8 mouse cellular contexts compared by ENCODE assay signal in genomic region chr11:58306860-58307308, GRCm38 (mm10). TPM values are rescaled to one million over a fixed set of nuclear protein-coding genes. Genes with fewer than 3 reads are reported as not detected.
DNase-seq lines count a peak whose midpoint lies in the region; ATAC-seq lines count a peak whose summit lies in the region.

Gene Zfp692 (plus strand): TSS chr11:58307069.

- H3K9ac ChIP-seq in heart, embryonic 13.5 days = peak within 1 kb of the TSS; percentile 82
- H3K9ac ChIP-seq in liver, embryonic 13.5 days = peak within 1 kb of the TSS; percentile 92
- peak within 1 kb of the TSS; percentile 82 for H3K9ac ChIP-seq in stomach, embryonic 16.5 days (ENCODE audit: low read length)

- peak within 1 kb of the TSS; percentile 66 for H3K4me3 ChIP-seq in heart, embryonic 13.5 days
- peak within 1 kb of the TSS; percentile 82 for H3K4me3 ChIP-seq in liver, embryonic 13.5 days (replicated peaks)
- peak within 1 kb of the TSS; percentile 62 for H3K4me3 ChIP-seq in stomach, embryonic 16.5 days (replicated peaks; ENCODE audit: low read length)

- H3K36me3 ChIP-seq in heart, embryonic 13.5 days = peaks cover 15% of the 10 kb centered on the region; the same call in 1 of the 2 replicates
- peaks cover 22% of the 10 kb centered on the region for H3K36me3 ChIP-seq in liver, embryonic 13.5 days
- H3K36me3 ChIP-seq in stomach, embryonic 16.5 days (ENCODE audit: control insufficient read depth, insufficient read depth, low read length) = no peaks in the 10 kb centered on the region

- H3K4me1 ChIP-seq in heart, embryonic 13.5 days = peaks cover 16% of the 10 kb centered on the region
- peaks cover 30% of the 10 kb centered on the region for H3K4me1 ChIP-seq in liver, embryonic 13.5 days (replicated peaks)
- peaks cover 8% of the 10 kb centered on the region for H3K4me1 ChIP-seq in stomach, embryonic 16.5 days (ENCODE audit: control insufficient read depth, insufficient read depth, low read length)

- H3K27ac ChIP-seq in heart, embryonic 13.5 days (replicated peaks) = peak within 1 kb of the TSS; percentile 28; the same call in 1 of the 2 replicates
- peak within 1 kb of the TSS; percentile 86 for H3K27ac ChIP-seq in liver, embryonic 13.5 days
- H3K27ac ChIP-seq in stomach, embryonic 16.5 days (ENCODE audit: low read length) = peak within 1 kb of the TSS; percentile 90

- under 1% methylated on average over 34 of the region's 34 CpGs for WGBS in heart, embryonic 13.5 days
- WGBS in liver, embryonic 13.5 days (ENCODE audit: insufficient replicate concordance) = under 1% methylated on average over 34 of the region's 34 CpGs
- under 1% methylated on average over 34 of the region's 34 CpGs for WGBS in stomach, embryonic 16.5 days

- ATAC-seq in erythroid progenitor cell, adult 5-6 weeks (replicated peaks; ENCODE audit: low FRiP score, poor library complexity, severe bottlenecking) = peak; percentile 79
- ATAC-seq in heart, embryonic 13.5 days (ENCODE audit: extremely low read depth, insufficient number of reproducible peaks, low FRiP score, low TSS enrichment) = peak; percentile 52; the same call in 1 of the 2 replicates
- peak; percentile 61 for ATAC-seq in liver, embryonic 13.5 days (ENCODE audit: low read depth)
- peak; percentile 64 for ATAC-seq in stomach, embryonic 16.5 days (ENCODE audit: insufficient read depth, low FRiP score)

- peak within 1 kb of the TSS; percentile 79 for H3K4me2 ChIP-seq in heart, embryonic 13.5 days
- peak within 1 kb of the TSS; percentile 99 for H3K4me2 ChIP-seq in liver, embryonic 13.5 days
- peak within 1 kb of the TSS; percentile 97 for H3K4me2 ChIP-seq in stomach, embryonic 16.5 days (ENCODE audit: low read depth, low read length)

- H3K27me3 ChIP-seq in heart, embryonic 13.5 days (replicated peaks) = no peaks in the 10 kb centered on the region
- no peaks in the 10 kb centered on the region for H3K27me3 ChIP-seq in liver, embryonic 13.5 days
- no peaks in the 10 kb centered on the region for H3K27me3 ChIP-seq in stomach, embryonic 16.5 days (ENCODE audit: control insufficient read depth, insufficient read depth, low read length)

- H3K9me3 ChIP-seq in heart, embryonic 13.5 days = no peaks in the 10 kb centered on the region
- H3K9me3 ChIP-seq in liver, embryonic 13.5 days (replicated peaks) = no peaks in the 10 kb centered on the region
- no peaks in the 10 kb centered on the region for H3K9me3 ChIP-seq in stomach, embryonic 16.5 days (replicated peaks; ENCODE audit: control insufficient read depth, low read length)

- peak; percentile 92 for DNase-seq in CD4-positive helper T cell, adult 2 months (ENCODE audit: low read depth, low spot score)
- peak; percentile 96 for DNase-seq in brain, embryonic 18.5 days (ENCODE audit: low read depth, low spot score)
- DNase-seq in kidney, postnatal 14 days = peak; percentile 96
- peak; percentile 92 for DNase-seq in liver, embryonic 13.5 days
- peak; percentile 94 for DNase-seq in neural tube, embryonic 10.5 days (ENCODE audit: extremely low spot score, low spot score)

RNA-seq across cellular contexts. Expression of gene Zfp692, which starts in this region (rescaled TPM):
- 4.6 and 17.7 TPM in 2 replicates for total RNA-seq in erythroid progenitor cell, adult 5-6 weeks (2015; ENCODE audit: low replicate concordance)
- 17.1 and 19.1 TPM in 2 replicates for total RNA-seq in erythroid progenitor cell, adult 5-6 weeks (2017; ENCODE audit: low replicate concordance)
- 12.4 and 15.5 TPM in 2 replicates for polyA plus RNA-seq in heart, embryonic 13.5 days (2015; fragmentation: Nextera tagmentation; extraction: Ambion mirVana)
- polyA plus RNA-seq in liver, embryonic 13.5 days (2015; fragmentation: Nextera tagmentation; extraction: Ambion mirVana) = 12.2 and 12.6 TPM in 2 replicates
- 28.8 and 29.9 TPM in 2 replicates for polyA plus RNA-seq in stomach, embryonic 16.5 days (2015; fragmentation: Nextera tagmentation; extraction: Ambion mirVana)

Comparison
In these comparisons a context has a peak if more than half of its experiments do, and no peak if none do; other contexts are left out.
1. Peak in every context shown above with its lines: DNase-seq, ATAC-seq, H3K4me3 ChIP-seq and H3K27ac ChIP-seq.
2. H3K27ac ChIP-seq: peak in every context shown above with its lines; median percentile 90 in stomach, embryonic 16.5 days; 86 in liver, embryonic 13.5 days; 28 in heart, embryonic 13.5 days.